Comparison of ENCODE assay signal across 8 mouse cellular contexts in genomic region chr17:12810103-12810972, GRCm38 (mm10). TPM values are rescaled to one million over a fixed set of nuclear protein-coding genes. Genes with fewer than 3 reads are reported as not detected.
DNase-seq lines count a peak whose midpoint lies in the region; ATAC-seq and TF ChIP-seq lines count a peak whose summit lies in the region.

No protein-coding gene starts in this region.

- H3K4me1 ChIP-seq in hindbrain, postnatal 0 days (ENCODE audit: insufficient read depth, low read length) = no peaks in the 10 kb centered on the region

- ATAC-seq in hindbrain, postnatal 0 days = peak; percentile 83

- H3K27ac ChIP-seq in gastrocnemius, adult 2 months = peak overlapping the region; percentile 70
- H3K27ac ChIP-seq in hindbrain, postnatal 0 days = no peak overlapping the region

- no peaks in the 10 kb centered on the region for H3K36me3 ChIP-seq in hindbrain, postnatal 0 days (ENCODE audit: insufficient read depth, low read length)

- H3K27me3 ChIP-seq in hindbrain, postnatal 0 days (ENCODE audit: insufficient read depth, low read length) = no peaks in the 10 kb centered on the region

- no peaks in the 10 kb centered on the region for H3K9me3 ChIP-seq in hindbrain, postnatal 0 days (ENCODE audit: low read length)

- DNase-seq in ZHBTc4 (ENCODE audit: low read depth, low spot score) = peak; percentile 79
- peak; percentile 77 to 83 for DNase-seq in cerebellum, postnatal 25 days
- DNase-seq in gastrocnemius, adult 2 months = peak; percentile 73
- DNase-seq in hindbrain, postnatal 0 days (ENCODE audit: low spot score) = peak; percentile 86
- peak; percentile 58 for DNase-seq in left cerebral cortex, adult 11 months (ENCODE audit: low spot score)
- peak; percentile 90 for DNase-seq in lung, postnatal 36 days
- DNase-seq in right cerebral cortex, adult 2 months (ENCODE audit: low spot score in 2 of 2) = peak; percentile 70 to 72
- peak; percentile 59 to 69 for DNase-seq in urinary bladder, postnatal 4 days (ENCODE audit: low spot score in 2 of 2)

- H3K4me3 ChIP-seq in gastrocnemius, adult 2 months = no peak overlapping the region
- H3K4me3 ChIP-seq in hindbrain, postnatal 0 days (ENCODE audit: low read length) = no peak overlapping the region

- peak; percentile 96 for TF ChIP-seq CTCF in gastrocnemius, adult 2 months (IDR thresholded peaks at IDR 0.05)
- TF ChIP-seq CTCF in hindbrain, postnatal 0 days (IDR thresholded peaks at IDR 0.05; ENCODE audit: low read depth) = peak; percentile 88

- H3K9ac ChIP-seq in hindbrain, postnatal 0 days (replicated peaks; ENCODE audit: low read length) = no peak overlapping the region

- no peak overlapping the region for H3K4me2 ChIP-seq in hindbrain, postnatal 0 days (ENCODE audit: low read depth, low read length)

- intact Hi-C loops in gastrocnemius, adult 2 months (cut with DNase I) = loop anchor here (1.0 kb wide), 2 partner anchors 276 to 394 kb away; no protein-coding TSS in a partner anchor

- 21% methylated on average over 14 of the region's 14 CpGs for WGBS in hindbrain, postnatal 0 days

RNA-seq across cellular contexts. Expression of gene Igf2r, which starts 40.9 kb away (rescaled TPM):
- total RNA-seq in gastrocnemius, adult 2 months (2021) = 10 to 100 TPM; 36.9 to 46.7 TPM
- total RNA-seq in hindbrain, postnatal 0 days (2014; rRNA removed) = 30.7 and 30.9 TPM in 2 replicates
- polyA plus RNA-seq in hindbrain, postnatal 0 days (2015; fragmentation: Nextera tagmentation; extraction: Ambion mirVana) = 4.2 and 4.7 TPM in 2 replicates

RNA-seq across cellular contexts. Expression of gene Mas1, which starts 57.6 kb away (rescaled TPM):
- under 1 TPM; 0.23 to 0.25 TPM for total RNA-seq in gastrocnemius, adult 2 months (2021)
- total RNA-seq in hindbrain, postnatal 0 days (2014; rRNA removed) = 0.10 TPM in 1 of 2 replicates, not detected in the other
- 0.19 and 0.32 TPM in 2 replicates for polyA plus RNA-seq in hindbrain, postnatal 0 days (2015; fragmentation: Nextera tagmentation; extraction: Ambion mirVana)
